Mouse (Mus musculus) telencephalon, adult 2 months (tissue): Measurements from ENCODE around the gene Smoc2.

Source experiments
- DNase-seq: peaks from one replicate; pipeline ENCODE4 v3.0.0-alpha.2; 2011; ENCODE audit warnings: low read depth, low spot score

Smoc2 gene

GRCm38 (mm10) chr17:14349086-14349814 is 69.9 kb downstream of the Smoc2 start:
- no peak for DNase-seq

DNA sequence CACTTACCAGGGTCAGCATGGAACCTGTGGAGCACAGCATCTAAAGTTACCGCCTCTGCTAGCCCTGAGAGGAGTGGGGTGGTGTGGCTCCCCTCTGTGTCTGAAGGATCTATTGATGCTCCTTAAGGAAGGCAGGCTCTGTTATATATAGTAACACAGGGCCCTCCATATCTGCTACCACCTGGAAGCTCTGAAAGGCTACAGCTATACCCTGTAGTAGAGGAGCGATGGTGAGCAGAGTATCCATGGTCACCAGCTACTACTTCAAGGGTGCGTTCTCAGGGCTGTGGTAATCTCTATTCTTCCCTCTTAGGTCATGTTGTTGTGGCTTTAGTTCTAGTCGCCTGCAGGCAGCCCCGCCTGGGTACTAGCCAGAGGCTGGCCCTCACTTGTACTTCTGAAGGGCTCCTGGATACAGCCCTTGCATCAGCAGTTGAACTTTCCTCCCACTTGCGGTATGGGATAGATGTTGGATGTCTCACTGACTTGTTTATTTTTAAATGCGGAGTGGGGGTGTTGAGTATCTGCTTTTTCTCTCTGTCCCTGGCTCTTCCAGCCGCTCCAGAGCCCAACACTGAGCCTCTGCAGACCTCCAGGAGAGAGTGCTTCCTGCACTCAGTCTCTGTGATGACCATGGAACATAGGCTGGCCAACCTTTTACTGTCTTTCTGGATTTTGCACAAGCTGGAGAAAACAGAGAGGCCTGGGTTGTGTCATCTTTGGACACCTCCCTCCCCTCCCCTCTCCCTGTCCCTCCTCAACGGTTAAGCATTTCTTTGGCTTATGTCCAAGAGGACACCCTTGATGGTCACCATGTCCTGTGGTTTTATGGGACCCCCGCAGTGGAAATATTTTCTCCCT is 74.1 kb downstream of the Smoc2 start:
- DNase-seq = no peak

- DNase-seq = no peak
Observed at GRCm38 (mm10) chr17:14361511-14361910, 82.2 kb downstream of the Smoc2 start.

- DNase-seq = peak; percentile 96
Observed at GRCm38 (mm10) chr17:14370476-14370875, 91.2 kb downstream of the Smoc2 start.

GRCm38 (mm10) chr17:14371606-14372005 is 92.3 kb downstream of the Smoc2 start:
- no peak for DNase-seq

DNA sequence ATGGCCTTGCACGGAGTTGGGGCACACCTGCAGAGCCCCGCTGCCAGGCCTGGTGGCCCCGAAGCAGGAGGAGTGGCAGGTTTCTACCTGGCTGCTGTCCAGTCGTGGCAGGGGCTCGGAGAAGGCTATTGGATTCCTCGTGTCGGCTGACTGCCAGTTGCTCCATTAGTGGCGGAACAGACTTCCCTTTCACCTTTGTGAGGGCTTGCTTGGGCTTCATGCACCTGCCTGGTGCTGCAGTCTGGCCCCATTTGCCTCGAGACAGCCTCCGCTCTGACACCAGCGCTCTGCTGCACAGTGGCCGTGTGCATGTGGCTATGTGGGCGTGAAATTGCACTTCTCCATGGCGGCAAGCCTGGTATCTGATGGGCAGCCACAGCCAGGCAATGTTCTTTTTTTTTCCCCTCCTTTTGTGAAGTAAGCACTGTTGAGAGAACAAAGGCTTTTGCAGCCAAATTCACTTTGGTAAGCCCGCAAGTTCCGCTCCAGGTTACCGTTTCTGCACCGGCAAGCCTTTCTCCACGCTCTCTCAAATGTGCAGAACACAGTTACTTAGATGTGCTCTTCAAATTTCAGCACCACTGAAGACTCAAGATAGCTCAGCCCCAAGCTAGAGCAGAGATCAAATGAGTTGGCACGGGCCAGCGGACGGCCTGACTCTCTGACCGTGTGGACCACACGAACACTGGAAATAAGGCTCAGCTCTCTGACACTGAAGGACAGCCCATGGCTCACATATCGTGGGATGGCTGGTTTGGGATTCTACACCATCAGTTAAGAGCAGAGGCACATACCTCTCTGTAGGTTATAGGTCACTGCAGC is 93.2 kb downstream of the Smoc2 start:
- DNase-seq = peak; percentile 45

- DNase-seq = no peak
Observed at GRCm38 (mm10) chr17:14378692-14379446, 99.6 kb downstream of the Smoc2 start.

- no peak for DNase-seq
Observed at GRCm38 (mm10) chr17:14379518-14379917, 100.2 kb downstream of the Smoc2 start.

GRCm38 (mm10) chr17:14379966-14380365 is 100.7 kb downstream of the Smoc2 start:
- DNase-seq = no peak

GRCm38 (mm10) chr17:14380526-14380925 is 101.2 kb downstream of the Smoc2 start:
- DNase-seq = no peak

GRCm38 (mm10) chr17:14381482-14381881 is 102.2 kb downstream of the Smoc2 start:
- no peak for DNase-seq

GRCm38 (mm10) chr17:14383981-14384380 is 104.7 kb downstream of the Smoc2 start:
- DNase-seq = no peak

GRCm38 (mm10) chr17:14384980-14385379 is 105.7 kb downstream of the Smoc2 start:
- DNase-seq = no peak

DNA sequence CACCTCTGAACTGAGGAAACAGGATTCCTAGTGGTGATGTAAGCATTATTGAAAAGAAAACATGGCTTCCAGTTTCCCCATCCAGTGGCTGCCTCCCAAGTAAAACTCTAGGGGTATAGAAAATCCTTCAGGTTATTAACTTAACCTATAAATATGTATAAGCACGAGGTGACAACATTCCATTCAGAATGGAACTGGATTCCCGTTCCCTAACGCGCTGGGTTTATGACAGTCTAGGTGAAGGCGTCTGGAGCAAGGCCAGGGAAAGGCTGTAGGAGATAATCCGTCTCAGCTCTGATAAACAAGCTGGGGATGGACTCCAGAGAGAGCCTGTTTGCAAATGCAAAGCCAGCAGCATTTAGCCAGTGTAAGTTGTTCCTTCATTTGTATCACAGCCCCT is 108.0 kb downstream of the Smoc2 start:
- DNase-seq = no peak

- no peak for DNase-seq
Observed at GRCm38 (mm10) chr17:14392443-14392842, 113.1 kb downstream of the Smoc2 start.

DNA sequence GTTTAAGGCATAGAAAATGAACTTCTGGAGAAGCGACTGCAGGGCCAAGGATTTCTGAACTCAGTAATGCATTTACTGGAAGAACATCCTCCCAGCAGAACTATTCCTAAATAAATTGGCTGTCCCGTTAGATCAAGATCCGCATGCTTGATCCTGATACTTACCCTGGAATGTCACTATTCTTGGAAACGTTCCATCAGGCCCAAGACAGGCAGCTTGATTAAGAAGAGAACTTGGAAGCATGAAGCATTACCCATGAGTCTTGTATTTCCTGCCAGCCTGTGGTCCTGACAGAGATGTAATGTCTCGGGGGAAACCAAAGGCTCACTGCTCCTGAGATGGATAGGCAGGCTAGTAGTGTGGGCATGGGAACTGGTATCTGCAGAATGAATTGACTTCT is 115.6 kb downstream of the Smoc2 start:
- no peak for DNase-seq

GRCm38 (mm10) chr17:14397456-14397855 is 118.2 kb downstream of the Smoc2 start:
- DNase-seq = no peak

- no peak for DNase-seq
Observed at GRCm38 (mm10) chr17:14398650-14399424, 119.5 kb downstream of the Smoc2 start.

GRCm38 (mm10) chr17:14400960-14401359 is 121.7 kb downstream of the Smoc2 start:
- peak; percentile 36 for DNase-seq

GRCm38 (mm10) chr17:14407874-14408273 is 128.6 kb downstream of the Smoc2 start:
- no peak for DNase-seq
